Mouse (Mus musculus) right cerebral cortex, postnatal 14 days (tissue): ENCODE results near the gene Cby1.

Experiments
- DNase-seq: peaks from one replicate; pipeline ENCODE4 v3.0.0; 2022

The Cby1 gene

DNA sequence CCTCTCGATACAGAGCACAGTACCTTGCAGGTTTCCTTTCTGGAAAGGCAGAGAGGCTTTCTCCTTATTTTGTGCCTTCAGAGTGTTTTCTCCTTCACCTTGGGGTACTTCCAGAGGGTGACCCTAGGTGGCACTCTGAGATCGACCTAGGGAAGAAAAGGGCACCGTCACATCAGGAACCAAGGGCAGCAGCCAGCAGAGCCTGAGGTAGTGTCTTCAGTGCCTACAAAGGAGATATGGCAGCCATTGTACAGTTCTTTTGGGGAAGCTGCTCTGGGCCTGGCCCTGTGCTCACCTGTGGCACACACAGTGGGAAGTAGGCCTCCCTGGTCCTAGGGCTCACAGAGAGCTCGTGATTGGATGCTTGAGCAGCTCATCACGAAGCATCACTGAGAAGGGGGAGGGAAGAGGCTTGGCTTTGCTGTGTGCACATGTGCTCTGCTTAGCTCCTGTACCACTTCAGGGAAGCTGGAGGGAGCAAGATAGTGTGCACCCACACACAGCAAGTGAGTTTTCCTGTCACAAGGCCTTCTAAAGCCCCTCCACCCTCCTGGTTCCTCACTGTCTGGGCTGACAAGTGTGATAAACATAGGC lies 49.3 kb downstream of the Cby1 start:
- DNase-seq: no peak

DNA sequence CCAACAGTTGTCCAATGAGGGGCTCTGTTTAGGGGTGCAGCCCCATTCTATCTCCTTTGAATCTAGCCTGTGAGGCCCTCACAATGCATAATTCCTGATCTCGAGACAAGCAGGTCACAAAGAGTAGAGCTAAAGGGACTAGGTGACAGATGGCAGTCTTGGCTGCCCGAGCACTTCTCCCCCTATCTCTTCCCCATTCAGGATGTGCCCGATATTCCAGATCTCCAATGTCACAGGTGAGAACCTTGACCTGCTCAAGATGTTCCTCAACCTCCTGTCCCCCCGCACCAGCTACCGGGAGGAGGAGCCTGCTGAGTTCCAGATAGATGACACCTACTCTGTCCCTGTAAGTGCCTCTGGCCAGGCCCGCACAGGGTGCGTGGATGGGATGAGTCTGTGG lies 56.6 kb downstream of the Cby1 start:
- DNase-seq: no peak

GRCm38 (mm10) chr15:79716710-79717109 lies 57.7 kb downstream of the Cby1 start:
- DNase-seq: no peak
